Mouse (Mus musculus): ENCODE data around the gene Lmna. TPM values are rescaled to one million over a fixed set of nuclear protein-coding genes. Genes with fewer than 3 reads are reported as not detected.

The Lmna gene
- total RNA-seq, 1 experiment from 2014 or later: 99.3 TPM

- DNase-seq: no peak
These were observed 8.3 kb downstream of the Lmna start for GRCm38 (mm10) chr3:88501366-88502030.

- DNase-seq: no peak
These were observed 8.9 kb downstream of the Lmna start for GRCm38 (mm10) chr3:88500655-88501365.

GRCm38 (mm10) chr3:88500087-88500486 is 9.7 kb downstream of the Lmna start:
- DNase-seq: no peak

GRCm38 (mm10) chr3:88499580-88499979 is 10.2 kb downstream of the Lmna start:
- no peak for DNase-seq

GRCm38 (mm10) chr3:88495741-88496415 is 13.9 kb downstream of the Lmna start:
- peak; percentile 59 for DNase-seq

- peak; percentile 86 for DNase-seq
These were observed 14.7 kb downstream of the Lmna start for GRCm38 (mm10) chr3:88494836-88495628.

GRCm38 (mm10) chr3:88493706-88494582 is 15.8 kb downstream of the Lmna start:
- no peak for DNase-seq

- no peak for DNase-seq
These were observed 22.4 kb downstream of the Lmna start for GRCm38 (mm10) chr3:88487396-88487795.

GRCm38 (mm10) chr3:88486887-88487286 is 22.9 kb downstream of the Lmna start:
- DNase-seq: no peak

GRCm38 (mm10) chr3:88486043-88486442 is 23.7 kb downstream of the Lmna start:
- DNase-seq: no peak

GRCm38 (mm10) chr3:88484597-88485316 is 25.0 kb downstream of the Lmna start:
- no peak for DNase-seq

GRCm38 (mm10) chr3:88483621-88484020 is 26.1 kb downstream of the Lmna start:
- peak; percentile 88 for DNase-seq

- no peak for DNase-seq
These were observed 26.6 kb downstream of the Lmna start for GRCm38 (mm10) chr3:88483141-88483540.

GRCm38 (mm10) chr3:88482336-88482735 is 27.4 kb downstream of the Lmna start:
- DNase-seq: no peak

GRCm38 (mm10) chr3:88481372-88482040 is 28.2 kb downstream of the Lmna start:
- no peak for DNase-seq

GRCm38 (mm10) chr3:88480679-88481078 is 29.1 kb downstream of the Lmna start:
- no peak for DNase-seq

GRCm38 (mm10) chr3:88479828-88480227 is 29.9 kb downstream of the Lmna start:
- DNase-seq: no peak

- DNase-seq: no peak
These were observed 30.6 kb downstream of the Lmna start for GRCm38 (mm10) chr3:88479163-88479562.

GRCm38 (mm10) chr3:88477735-88478134 is 32.0 kb downstream of the Lmna start:
- DNase-seq: peak; percentile 90

GRCm38 (mm10) chr3:88476403-88476802 is 33.4 kb downstream of the Lmna start:
- DNase-seq: no peak
